Mouse (Mus musculus) hindbrain, embryonic 11.5 days (tissue): Measurements from ENCODE around the gene Egfem1. TPM values are rescaled to one million over a fixed set of nuclear protein-coding genes. Genes with fewer than 3 reads are reported as not detected.

Experiments used
- ATAC-seq: fragments of 200-750 bp; cut with Nextera tagmentation; 2 replicates; pipeline ENCODE4 v1.8.0; 2017; ENCODE audit warnings: mild to moderate bottlenecking, moderate TSS enrichment, moderate library complexity; ENCODE audit not compliant: low FRiP score
- DNase-seq: peaks from one replicate; pipeline ENCODE4 v3.0.0-alpha.2; 2015; ENCODE audit warnings: low spot score
- H3K27ac ChIP-seq: fragments of 300-500 bp; sonication (generic); 2 replicates; pipeline ENCODE4 v1.5.1; 2014; ENCODE audit warnings: mild to moderate bottlenecking, low read depth, low read length
- H3K27me3 ChIP-seq: fragments of 300-500 bp; sonication (generic); 2 replicates; pipeline ENCODE4 v1.6.1; 2014; ENCODE audit warnings: mild to moderate bottlenecking, low read length, moderate library complexity, mixed read lengths; ENCODE audit not compliant: control insufficient read depth, insufficient read depth
- H3K36me3 ChIP-seq: fragments of 300-500 bp; sonication (generic); 2 replicates; pipeline ENCODE4 v1.6.1; 2014; ENCODE audit warnings: mild to moderate bottlenecking, low read length, moderate library complexity, mixed read lengths; ENCODE audit not compliant: control insufficient read depth, insufficient read depth
- H3K4me1 ChIP-seq: fragments of 300-500 bp; sonication (generic); replicated peaks from 2 replicates; pipeline ENCODE4 v1.6.1; 2014; ENCODE audit warnings: low read length, mixed read lengths; ENCODE audit not compliant: control insufficient read depth, insufficient read depth
- H3K4me2 ChIP-seq: fragments of 300-500 bp; sonication (generic); replicated peaks from 2 replicates; pipeline ENCODE4 v1.6.1; 2014; ENCODE audit warnings: mild to moderate bottlenecking, low read depth, low read length
- H3K4me3 ChIP-seq: fragments of 300-500 bp; sonication (generic); 2 replicates; pipeline ENCODE4 v1.5.1; 2014; ENCODE audit warnings: low read depth, low read length
- H3K9ac ChIP-seq: fragments of 300-500 bp; sonication (generic); 2 replicates; pipeline ENCODE4 v1.6.1; 2014; ENCODE audit warnings: low read depth, low read length
- H3K9me3 ChIP-seq: fragments of 300-500 bp; sonication (generic); 2 replicates; pipeline ENCODE4 v1.6.1; 2016; ENCODE audit warnings: low read length; ENCODE audit not compliant: control insufficient read depth
- WGBS: fragments of 180-500 bp; shearing (Covaris S2); extraction: QIAGEN DNeasy Blood & Tissue Kit; methylation state at CpG from one replicate; pipeline ENCODE4 v1.1.7; 2014; 5-methylcytosine and 5-hydroxymethylcytosine counted together
- polyA plus RNA-seq: library from polyadenylated mRNA; unstranded; fragments of >200 nt; fragmentation: Nextera tagmentation; extraction: Ambion mirVana; gene quantifications from 2 replicates; pipeline ENCODE4 v1.2.1, GENCODE M21; 2014

The Egfem1 gene
- polyA plus RNA-seq, 1 experiment from 2014 or later, result 3.6 TPM

DNA sequence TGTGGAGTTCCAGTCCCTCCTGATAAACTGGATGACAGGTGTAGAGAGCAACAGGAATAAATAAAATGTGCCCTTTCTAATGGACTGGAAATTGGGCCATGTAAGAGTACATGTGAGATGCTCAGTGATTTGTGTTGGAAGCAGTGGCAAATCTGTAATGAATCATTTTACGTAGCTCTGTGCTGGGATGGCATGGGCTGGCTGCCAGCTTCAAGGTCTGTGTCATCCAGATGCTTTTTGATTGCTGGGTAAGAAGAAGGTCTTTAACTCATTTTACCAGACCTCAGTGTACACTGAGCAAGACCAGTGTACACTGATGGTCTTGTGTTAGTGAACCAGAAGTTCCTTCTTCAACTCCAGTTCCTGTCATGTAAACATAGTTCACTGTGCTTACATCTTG lies 462.2 kb downstream of the Egfem1 start:
- no peak overlapping the region for H3K4me3 ChIP-seq
- ATAC-seq, result no peak
- no peaks in the 10 kb centered on the region for H3K9me3 ChIP-seq
- H3K4me2 ChIP-seq, result no peak overlapping the region
- no peaks in the 10 kb centered on the region for H3K36me3 ChIP-seq
- 90% methylated on average over 1 of the region's 1 CpGs for WGBS
- no peak for DNase-seq
- no peak overlapping the region for H3K9ac ChIP-seq
- H3K27me3 ChIP-seq, result no peaks in the 10 kb centered on the region
- H3K27ac ChIP-seq, result no peak overlapping the region
- no peaks in the 10 kb centered on the region for H3K4me1 ChIP-seq

DNA sequence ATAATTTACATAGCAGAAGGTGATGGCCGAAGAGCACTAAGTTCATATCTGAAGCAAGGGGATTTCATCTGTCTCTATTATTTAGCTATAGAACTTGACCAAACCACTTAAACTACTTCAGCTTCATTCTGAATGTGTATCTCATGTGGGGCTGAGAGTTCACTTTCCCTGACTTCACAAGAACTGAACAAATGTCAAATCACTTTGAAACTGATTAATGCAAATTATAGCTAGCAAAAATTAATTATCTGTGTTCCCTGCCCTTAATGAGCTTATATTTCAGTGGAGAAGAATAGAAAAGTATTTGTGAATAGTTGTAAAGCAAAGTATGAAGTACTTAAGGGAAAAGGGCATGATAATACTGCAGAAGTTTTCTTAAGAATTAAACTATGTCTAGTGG lies 481.3 kb downstream of the Egfem1 start:
- 95% methylated on average over 1 of the region's 1 CpGs for WGBS
- H3K4me2 ChIP-seq, result no peak overlapping the region
- H3K9ac ChIP-seq, result no peak overlapping the region
- no peak overlapping the region for H3K27ac ChIP-seq
- H3K27me3 ChIP-seq, result no peaks in the 10 kb centered on the region
- H3K4me1 ChIP-seq, result no peaks in the 10 kb centered on the region
- H3K36me3 ChIP-seq, result no peaks in the 10 kb centered on the region
- H3K9me3 ChIP-seq, result no peaks in the 10 kb centered on the region
- H3K4me3 ChIP-seq, result no peak overlapping the region
- no peak for ATAC-seq
- DNase-seq, result no peak

DNA sequence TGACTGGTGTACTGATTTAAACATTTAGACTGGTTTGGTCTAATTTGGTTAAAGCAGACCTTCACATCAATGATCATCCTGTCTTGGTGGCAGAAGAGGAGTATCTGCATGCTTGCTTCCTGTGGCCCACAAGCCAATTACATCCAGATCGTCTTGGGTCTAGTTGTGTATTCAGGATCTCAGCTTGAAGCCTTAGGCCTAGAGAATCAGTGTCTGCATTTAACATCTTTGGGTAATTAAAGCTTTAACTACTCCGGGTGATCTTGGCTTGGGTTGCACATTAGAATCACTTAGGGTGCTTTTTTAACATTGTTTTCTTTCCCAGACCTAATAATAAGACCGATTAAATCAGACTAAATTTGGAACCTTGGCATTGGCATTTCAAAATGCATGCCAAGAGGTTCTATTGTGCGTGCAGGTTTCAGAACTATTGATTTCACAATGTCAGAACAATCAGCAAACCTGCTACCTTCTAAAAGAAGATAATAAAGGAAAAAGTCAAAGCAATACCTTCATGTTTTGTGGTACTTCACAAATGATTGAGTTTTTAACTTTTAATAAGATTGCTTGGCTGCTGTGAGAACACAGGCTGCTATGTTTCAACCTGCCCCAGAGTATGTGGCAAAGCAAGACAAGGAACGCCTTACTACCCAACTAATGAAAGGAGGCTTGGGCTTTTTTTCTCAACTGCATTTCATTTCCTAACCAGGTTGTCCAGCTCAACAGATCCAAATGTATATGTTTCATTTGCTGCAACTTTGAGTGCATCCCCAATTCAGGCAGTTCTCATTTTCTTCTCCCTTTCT lies 496.4 kb downstream of the Egfem1 start:
- no peaks in the 10 kb centered on the region for H3K9me3 ChIP-seq
- WGBS, result 71% methylated on average over 5 of the region's 5 CpGs
- no peaks in the 10 kb centered on the region for H3K36me3 ChIP-seq
- H3K9ac ChIP-seq, result no peak overlapping the region
- H3K27ac ChIP-seq, result no peak overlapping the region
- no peaks in the 10 kb centered on the region for H3K4me1 ChIP-seq
- no peaks in the 10 kb centered on the region for H3K27me3 ChIP-seq
- H3K4me3 ChIP-seq, result no peak overlapping the region
- no peak overlapping the region for H3K4me2 ChIP-seq
- ATAC-seq, result no peak
- no peak for DNase-seq

DNA sequence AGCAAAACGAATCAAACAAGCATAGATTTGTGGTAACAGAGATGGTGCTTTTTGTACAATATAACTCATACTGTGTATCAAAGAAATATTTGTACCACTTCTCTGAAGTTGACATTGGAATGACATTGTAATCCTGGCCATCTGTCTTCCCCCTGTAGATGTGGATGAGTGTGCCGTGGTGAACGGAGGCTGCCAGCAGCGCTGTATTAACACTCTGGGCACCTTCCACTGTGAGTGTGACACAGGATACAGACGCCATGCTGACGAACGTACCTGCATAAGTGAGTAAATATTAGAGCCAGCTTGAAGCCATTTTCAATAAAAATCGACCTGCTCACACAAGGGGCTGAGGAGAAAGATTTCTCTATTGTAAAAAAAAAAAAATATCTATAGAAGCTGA lies 500.9 kb downstream of the Egfem1 start:
- Histone ChIP-seq H3K9me3 (no peaks in the 10 kb centered on the region), H3K36me3 (no peaks in the 10 kb centered on the region), H3K27me3 (no peaks in the 10 kb centered on the region), H3K4me1 (no peaks in the 10 kb centered on the region), H3K4me2 (no peak overlapping the region), H3K27ac (no peak overlapping the region), H3K4me3 (no peak overlapping the region), H3K9ac (no peak overlapping the region)
- ATAC-seq, result no peak
- 79% methylated on average over 8 of the region's 8 CpGs for WGBS
- no peak for DNase-seq

DNA sequence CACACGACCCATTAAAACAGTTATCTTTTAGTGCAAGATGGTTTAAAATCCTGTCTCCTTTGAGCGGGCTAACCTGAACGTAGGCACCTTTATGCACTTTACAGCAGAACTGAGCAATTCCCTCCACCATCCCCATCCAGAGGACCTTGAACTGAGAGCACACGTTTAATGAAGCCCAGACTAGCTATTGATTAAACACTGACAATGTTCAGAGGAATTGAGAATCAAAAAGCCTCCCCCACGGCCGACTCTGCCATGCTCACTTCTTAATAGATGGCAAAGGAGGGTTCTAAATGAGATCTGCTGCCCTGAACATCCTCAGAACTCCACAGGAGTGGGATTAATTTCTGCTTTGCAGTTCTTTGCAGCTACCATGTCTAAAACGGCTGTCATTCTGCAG lies 520.3 kb downstream of the Egfem1 start:
- H3K4me3 ChIP-seq, result no peak overlapping the region
- no peaks in the 10 kb centered on the region for H3K9me3 ChIP-seq
- H3K36me3 ChIP-seq, result no peaks in the 10 kb centered on the region
- 67% methylated on average over 7 of the region's 7 CpGs for WGBS
- no peak overlapping the region for H3K27ac ChIP-seq
- ATAC-seq (no peak), DNase-seq (no peak)
- no peak overlapping the region for H3K9ac ChIP-seq
- H3K27me3 ChIP-seq, result no peaks in the 10 kb centered on the region
- H3K4me2 ChIP-seq, result no peak overlapping the region
- H3K4me1 ChIP-seq, result no peaks in the 10 kb centered on the region

DNA sequence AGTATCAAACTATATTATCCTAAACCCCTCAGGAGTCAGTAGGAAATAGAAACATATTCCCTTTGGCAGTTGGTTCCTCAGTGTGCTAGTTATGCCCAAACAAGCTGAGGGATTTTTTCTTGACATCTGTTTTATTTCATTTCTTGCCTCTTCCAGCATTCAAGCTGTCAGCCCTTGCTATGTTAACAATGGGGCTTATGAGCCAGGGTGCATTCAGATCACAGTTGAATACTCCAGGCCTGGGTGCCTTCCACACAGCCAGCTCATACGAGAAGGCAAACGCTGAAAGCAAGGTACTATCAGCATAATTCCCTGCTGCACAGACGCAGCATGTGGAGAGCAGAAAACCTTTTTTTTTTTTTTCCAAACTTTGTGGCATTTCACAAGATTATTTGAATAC lies 526.9 kb downstream of the Egfem1 start:
- 44% methylated on average over 3 of the region's 3 CpGs for WGBS
- Histone ChIP-seq H3K27me3 (no peaks in the 10 kb centered on the region), H3K27ac (no peak overlapping the region), H3K4me3 (no peak overlapping the region), H3K4me1 (no peaks in the 10 kb centered on the region), H3K4me2 (no peak overlapping the region), H3K9me3 (no peaks in the 10 kb centered on the region), H3K9ac (no peak overlapping the region), H3K36me3 (no peaks in the 10 kb centered on the region)
- DNase-seq (no peak), ATAC-seq (no peak)

DNA sequence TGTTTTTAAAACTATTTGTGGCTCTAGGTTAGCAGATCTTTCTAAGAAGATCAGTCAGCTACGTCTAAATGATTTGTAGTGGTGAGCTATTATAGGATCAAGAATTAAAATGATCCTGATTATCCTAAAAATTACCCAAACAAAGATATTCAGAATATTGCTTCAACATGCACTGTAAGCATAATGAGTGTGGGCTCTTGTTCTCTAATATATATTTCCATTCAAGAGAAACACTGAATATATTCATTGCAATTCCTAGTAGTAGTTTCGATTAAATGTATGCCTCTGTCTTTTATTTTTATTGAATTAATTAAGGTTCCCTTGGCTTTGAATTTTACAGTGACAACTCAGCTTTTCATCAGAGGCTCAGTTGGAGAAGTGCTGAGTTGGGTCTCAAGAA lies 527.4 kb downstream of the Egfem1 start:
- Histone ChIP-seq H3K4me3 (no peak overlapping the region), H3K36me3 (no peaks in the 10 kb centered on the region), H3K9me3 (no peaks in the 10 kb centered on the region), H3K27ac (no peak overlapping the region), H3K27me3 (no peaks in the 10 kb centered on the region), H3K4me2 (no peak overlapping the region), H3K9ac (no peak overlapping the region), H3K4me1 (no peaks in the 10 kb centered on the region)
- DNase-seq (no peak), ATAC-seq (no peak)
- 88% methylated on average over 2 of the region's 2 CpGs for WGBS

DNA sequence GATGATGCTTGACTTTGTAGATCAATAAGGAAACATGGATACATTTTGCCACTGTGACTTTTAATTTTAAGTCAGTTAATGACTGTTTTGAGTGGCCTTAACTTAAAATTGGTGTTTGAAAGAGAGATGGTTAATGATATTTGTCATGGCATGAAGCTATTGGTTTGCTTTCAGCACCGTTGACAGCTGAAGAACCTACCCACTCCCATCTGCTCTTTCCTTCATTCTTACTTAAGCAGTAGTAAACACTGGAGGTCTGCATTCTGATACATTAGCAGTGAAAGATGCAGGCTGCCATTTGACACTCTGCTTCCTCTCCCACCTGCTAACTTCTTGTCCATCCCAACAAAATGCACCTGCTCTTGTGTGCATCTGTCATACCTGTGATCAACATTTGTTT lies 537.8 kb downstream of the Egfem1 start:
- H3K9ac ChIP-seq, result no peak overlapping the region
- no peaks in the 10 kb centered on the region for H3K4me1 ChIP-seq
- no peaks in the 10 kb centered on the region for H3K36me3 ChIP-seq
- H3K4me2 ChIP-seq, result no peak overlapping the region
- H3K27me3 ChIP-seq, result no peaks in the 10 kb centered on the region
- H3K27ac ChIP-seq, result no peak overlapping the region
- ATAC-seq (no peak), DNase-seq (no peak)
- no peaks in the 10 kb centered on the region for H3K9me3 ChIP-seq
- 79% methylated on average over 1 of the region's 1 CpGs for WGBS
- no peak overlapping the region for H3K4me3 ChIP-seq

DNA sequence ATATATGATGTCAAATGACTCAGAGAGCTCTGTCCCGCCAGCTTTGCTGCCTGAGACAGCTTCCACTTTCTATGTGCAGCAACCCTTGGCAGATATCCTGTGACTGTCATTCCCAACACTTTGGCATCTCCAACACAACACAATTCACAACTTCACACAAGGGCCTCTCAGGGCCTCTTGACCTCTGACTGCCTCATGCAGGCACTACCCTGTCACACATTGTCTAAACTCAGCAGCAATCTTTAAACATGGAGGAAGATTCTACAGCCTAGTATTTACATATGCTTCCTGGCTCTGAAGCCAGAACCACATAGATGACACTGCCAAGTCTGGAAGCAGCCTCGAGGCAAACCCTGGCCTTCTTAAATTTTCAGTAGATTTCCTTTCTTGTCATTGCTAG lies 558.0 kb downstream of the Egfem1 start:
- 64% methylated on average over 2 of the region's 2 CpGs for WGBS
- no peak overlapping the region for H3K27ac ChIP-seq
- no peak for ATAC-seq

More for the DNA sequence above, 558.0 kb downstream of the Egfem1 start:
- Histone ChIP-seq H3K9me3 (no peaks in the 10 kb centered on the region), H3K4me1 (no peaks in the 10 kb centered on the region), H3K9ac (no peak overlapping the region), H3K36me3 (no peaks in the 10 kb centered on the region), H3K4me3 (no peak overlapping the region), H3K4me2 (no peak overlapping the region), H3K27me3 (no peaks in the 10 kb centered on the region)
- no peak for DNase-seq
